Mouse (Mus musculus): ENCODE data around the gene Cfap61. TPM values are rescaled to one million over a fixed set of nuclear protein-coding genes. Genes with fewer than 3 reads are reported as not detected.

Cfap61 gene
- polyA plus RNA-seq, 1 experiment from 2014 or later, result 2.2 TPM

GRCm38 (mm10) chr2:146073300-146073699, 138.7 kb downstream of the Cfap61 start:
- no peak overlapping the region for H3K9ac ChIP-seq
- H3K36me3 ChIP-seq, result no peaks in the 10 kb centered on the region
- H3K4me3 ChIP-seq, result no peak overlapping the region
- no peak overlapping the region for H3K27ac ChIP-seq (replicated peaks)
- peaks cover 5% of the 10 kb centered on the region; the same call in 1 of the 2 replicates for H3K4me1 ChIP-seq (replicated peaks)
- H3K27me3 ChIP-seq, result no peaks in the 10 kb centered on the region
- no peaks in the 10 kb centered on the region for H3K9me3 ChIP-seq
- ATAC-seq (ENCODE audit: low read depth), result no peak
- 18% methylated on average over 6 of the region's 6 CpGs for WGBS
- H3K4me2 ChIP-seq, result no peak overlapping the region

GRCm38 (mm10) chr2:146077117-146077516, 142.5 kb downstream of the Cfap61 start:
- Histone ChIP-seq H3K36me3 (no peaks in the 10 kb centered on the region), H3K4me3 (no peak overlapping the region), H3K27ac (replicated peaks) (no peak overlapping the region), H3K9ac (no peak overlapping the region), H3K27me3 (no peaks in the 10 kb centered on the region), H3K4me1 (replicated peaks) (peaks cover 5% of the 10 kb centered on the region; the same call in 1 of the 2 replicates), H3K4me2 (no peak overlapping the region), H3K9me3 (no peaks in the 10 kb centered on the region)
- 93% methylated on average over 10 of the region's 10 CpGs for WGBS
- ATAC-seq (ENCODE audit: low read depth), result no peak

DNA sequence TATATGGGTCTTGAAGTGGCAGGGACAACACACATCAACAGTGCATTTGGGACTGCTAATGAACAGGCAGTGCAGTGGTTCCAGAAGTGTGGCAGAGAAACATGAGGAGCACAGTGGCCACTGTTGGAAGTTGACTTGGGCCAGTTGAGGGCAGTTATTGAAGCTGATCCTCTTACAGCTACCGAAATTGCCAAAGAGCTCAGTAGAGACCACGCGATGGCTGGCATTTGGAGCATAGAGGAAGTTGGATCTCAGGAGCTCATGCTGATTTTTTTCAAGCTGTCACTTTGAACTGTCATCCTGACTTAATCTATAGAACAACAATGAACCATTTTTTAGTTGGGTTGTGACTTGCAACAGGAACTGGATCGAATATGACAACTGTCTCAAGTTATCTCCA, 145.7 kb downstream of the Cfap61 start:
- no peaks in the 10 kb centered on the region for H3K27me3 ChIP-seq
- H3K9me3 ChIP-seq, result no peaks in the 10 kb centered on the region
- no peak overlapping the region for H3K9ac ChIP-seq
- no peak overlapping the region for H3K4me3 ChIP-seq
- 92% methylated on average over 4 of the region's 4 CpGs for WGBS
- H3K36me3 ChIP-seq, result no peaks in the 10 kb centered on the region
- no peak overlapping the region for H3K4me2 ChIP-seq
- no peak overlapping the region for H3K27ac ChIP-seq (replicated peaks)
- ATAC-seq (ENCODE audit: low read depth), result no peak
- H3K4me1 ChIP-seq (replicated peaks), result no peaks in the 10 kb centered on the region

DNA sequence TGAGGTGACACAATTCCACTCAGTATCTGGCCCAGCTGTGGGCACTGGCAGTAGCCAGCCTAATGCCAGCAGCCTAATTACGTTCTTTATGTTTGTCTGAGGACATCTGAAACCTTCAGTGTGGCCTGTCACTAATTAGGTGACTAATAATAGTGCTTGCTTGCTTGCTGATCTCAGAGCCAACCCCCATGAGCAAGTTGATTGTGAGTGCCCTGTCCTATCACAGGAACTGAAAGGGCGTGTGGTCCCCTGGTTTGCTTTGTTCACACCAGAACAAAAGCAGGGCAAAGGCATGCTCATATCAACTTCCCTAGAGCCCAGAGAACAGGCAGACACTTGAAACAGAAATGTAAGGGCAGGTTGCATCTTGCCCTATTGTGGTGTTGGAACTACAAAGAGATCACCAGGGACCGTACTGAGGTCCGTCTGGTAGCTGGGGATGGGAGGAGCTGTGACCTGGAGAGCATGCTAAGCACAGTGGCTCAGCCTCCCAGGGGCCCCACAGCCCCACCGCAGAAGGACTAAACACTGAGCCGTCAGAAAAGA, 148.8 kb downstream of the Cfap61 start:
- H3K9ac ChIP-seq, result no peak overlapping the region
- H3K4me2 ChIP-seq, result no peak overlapping the region
- H3K4me3 ChIP-seq, result no peak overlapping the region
- no peaks in the 10 kb centered on the region for H3K9me3 ChIP-seq
- no peaks in the 10 kb centered on the region for H3K4me1 ChIP-seq (replicated peaks)
- no peaks in the 10 kb centered on the region for H3K27me3 ChIP-seq
- no peak for ATAC-seq (ENCODE audit: low read depth)
- no peak overlapping the region for H3K27ac ChIP-seq (replicated peaks)
- H3K36me3 ChIP-seq, result no peaks in the 10 kb centered on the region
- WGBS, result 42% methylated on average over 6 of the region's 6 CpGs

- Histone ChIP-seq H3K9ac (no peak overlapping the region), H3K27ac (replicated peaks) (no peak overlapping the region), H3K9me3 (no peaks in the 10 kb centered on the region), H3K4me1 (replicated peaks) (peaks cover 7% of the 10 kb centered on the region), H3K27me3 (no peaks in the 10 kb centered on the region), H3K4me3 (no peak overlapping the region), H3K4me2 (no peak overlapping the region), H3K36me3 (no peaks in the 10 kb centered on the region)
- no peak for ATAC-seq (ENCODE audit: low read depth)
- 95% methylated on average over 1 of the region's 1 CpGs for WGBS
Measured at GRCm38 (mm10) chr2:146087411-146087810, 152.8 kb downstream of the Cfap61 start.

DNA sequence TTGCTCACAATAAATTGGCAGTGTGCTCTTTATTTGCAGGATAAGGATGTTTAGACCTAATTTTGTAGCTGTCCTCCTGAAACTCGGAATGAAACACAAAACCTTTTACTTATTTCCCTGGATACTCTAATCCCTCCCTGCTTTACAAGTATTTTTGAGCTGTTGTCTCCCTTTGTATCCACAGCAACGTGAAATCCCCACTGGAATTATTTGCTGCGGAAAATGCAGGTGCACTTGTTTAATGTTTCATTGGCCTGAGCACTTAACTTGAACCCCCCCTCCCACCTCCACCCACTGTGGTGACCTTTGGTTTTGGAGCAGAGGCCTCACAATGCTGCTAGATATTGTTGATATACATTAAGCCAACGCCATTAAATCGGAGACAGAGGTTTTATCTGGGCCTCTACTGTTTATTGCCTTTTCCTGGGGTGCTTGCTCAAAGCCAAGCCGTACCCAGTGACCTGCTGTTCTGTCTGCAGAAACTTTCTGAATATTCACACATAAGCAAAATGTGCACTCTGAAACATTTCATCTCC, 154.6 kb downstream of the Cfap61 start:
- H3K4me3 ChIP-seq, result no peak overlapping the region
- no peaks in the 10 kb centered on the region for H3K36me3 ChIP-seq
- no peak overlapping the region for H3K9ac ChIP-seq
- no peaks in the 10 kb centered on the region for H3K27me3 ChIP-seq
- H3K4me2 ChIP-seq, result no peak overlapping the region
- ATAC-seq (ENCODE audit: low read depth), result no peak
- WGBS, result 31% methylated on average over 6 of the region's 6 CpGs
- no peaks in the 10 kb centered on the region for H3K9me3 ChIP-seq
- no peak overlapping the region for H3K27ac ChIP-seq (replicated peaks)
- H3K4me1 ChIP-seq (replicated peaks), result peaks cover 7% of the 10 kb centered on the region

- no peaks in the 10 kb centered on the region for H3K4me1 ChIP-seq (replicated peaks)
- 94% methylated on average over 5 of the region's 5 CpGs for WGBS
- H3K36me3 ChIP-seq, result no peaks in the 10 kb centered on the region
- no peaks in the 10 kb centered on the region for H3K9me3 ChIP-seq
- no peaks in the 10 kb centered on the region for H3K27me3 ChIP-seq
- no peak overlapping the region for H3K4me3 ChIP-seq
- H3K4me2 ChIP-seq, result no peak overlapping the region
- no peak overlapping the region for H3K27ac ChIP-seq (replicated peaks)
- ATAC-seq (ENCODE audit: low read depth), result no peak
- no peak overlapping the region for H3K9ac ChIP-seq
Measured at GRCm38 (mm10) chr2:146097532-146097931, 162.9 kb downstream of the Cfap61 start.

DNA sequence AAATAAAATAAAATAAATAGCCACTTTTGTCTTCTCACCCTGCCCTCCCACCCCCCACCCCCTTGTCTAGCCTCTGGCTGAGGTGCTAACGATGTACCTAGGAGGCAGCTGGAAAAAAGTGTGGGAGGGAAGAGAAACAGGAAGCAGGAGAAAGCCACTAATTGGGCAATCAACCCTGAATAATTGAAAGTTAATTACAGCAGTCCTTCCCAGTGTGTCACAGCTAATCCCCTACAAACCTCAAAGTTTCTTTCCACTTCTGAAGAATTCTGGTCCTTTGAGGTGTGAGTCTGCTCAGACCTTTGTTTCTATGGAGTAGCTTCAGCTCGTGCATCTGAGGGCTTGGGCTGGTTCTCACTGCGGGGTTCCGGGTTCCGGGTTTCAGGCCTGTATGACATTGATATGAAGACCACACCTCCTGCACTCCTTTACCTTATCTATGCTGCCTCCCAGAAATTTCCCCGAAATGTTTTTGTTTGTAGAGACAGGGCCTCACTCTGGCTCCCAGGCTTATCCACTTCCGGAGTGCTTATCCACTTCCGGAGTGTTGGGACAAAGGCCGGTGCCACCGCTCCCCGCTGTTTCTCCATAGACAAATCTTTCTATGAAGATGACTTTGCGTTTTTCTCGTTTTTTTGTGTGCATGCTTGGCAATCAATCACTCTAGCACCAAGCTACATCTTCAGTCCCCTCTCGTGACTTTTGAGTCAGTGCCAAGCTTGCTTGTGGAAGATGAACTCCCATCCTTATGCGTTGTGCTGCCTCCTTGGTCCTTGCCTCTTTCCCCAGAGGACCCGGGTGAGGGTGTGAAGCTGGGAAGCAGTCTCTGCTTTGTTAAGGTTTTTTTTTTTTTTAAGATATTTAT, 164.5 kb downstream of the Cfap61 start:
- ATAC-seq (ENCODE audit: low read depth), result no peak
- Histone ChIP-seq H3K4me3 (no peak overlapping the region), H3K4me2 (no peak overlapping the region), H3K9me3 (no peaks in the 10 kb centered on the region), H3K27ac (replicated peaks) (no peak overlapping the region), H3K4me1 (replicated peaks) (no peaks in the 10 kb centered on the region), H3K27me3 (no peaks in the 10 kb centered on the region), H3K36me3 (no peaks in the 10 kb centered on the region), H3K9ac (no peak overlapping the region)
- 58% methylated on average over 16 of the region's 16 CpGs for WGBS

DNA sequence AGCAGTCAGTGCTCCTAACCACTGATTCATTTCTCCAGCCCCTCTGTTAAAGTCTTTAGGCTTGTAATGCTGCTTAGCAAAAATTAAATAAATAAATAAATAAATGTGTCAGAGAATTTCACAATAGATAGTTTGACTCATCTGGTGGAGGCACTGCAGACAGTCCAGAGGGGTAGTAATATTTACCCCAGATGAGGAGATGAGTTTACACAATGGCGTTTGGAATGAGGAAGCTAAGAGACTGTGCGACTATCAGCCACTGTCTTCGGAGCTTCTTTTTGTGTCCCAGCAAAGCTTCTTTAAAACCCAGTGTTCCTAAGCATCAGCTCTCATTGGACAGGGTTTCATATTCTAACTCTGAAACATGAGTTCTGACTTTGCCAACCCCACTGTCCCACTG, 165.3 kb downstream of the Cfap61 start:
- Histone ChIP-seq H3K9me3 (no peaks in the 10 kb centered on the region), H3K9ac (no peak overlapping the region), H3K27ac (replicated peaks) (no peak overlapping the region), H3K36me3 (no peaks in the 10 kb centered on the region), H3K4me2 (no peak overlapping the region), H3K4me1 (replicated peaks) (no peaks in the 10 kb centered on the region), H3K4me3 (no peak overlapping the region), H3K27me3 (no peaks in the 10 kb centered on the region)
- no peak for ATAC-seq (ENCODE audit: low read depth)
- WGBS, result 94% methylated on average over 3 of the region's 3 CpGs

- no peaks in the 10 kb centered on the region for H3K9me3 ChIP-seq
- no peak overlapping the region for H3K27ac ChIP-seq (replicated peaks)
- H3K4me2 ChIP-seq, result no peak overlapping the region
- WGBS, result 71% methylated on average over 10 of the region's 10 CpGs
- H3K9ac ChIP-seq, result no peak overlapping the region
- ATAC-seq (ENCODE audit: low read depth), result no peak
- no peaks in the 10 kb centered on the region for H3K4me1 ChIP-seq (replicated peaks)
- no peak overlapping the region for H3K4me3 ChIP-seq
- H3K27me3 ChIP-seq, result no peaks in the 10 kb centered on the region
- no peaks in the 10 kb centered on the region for H3K36me3 ChIP-seq
Measured at GRCm38 (mm10) chr2:146100489-146101060, 166.0 kb downstream of the Cfap61 start.

DNA sequence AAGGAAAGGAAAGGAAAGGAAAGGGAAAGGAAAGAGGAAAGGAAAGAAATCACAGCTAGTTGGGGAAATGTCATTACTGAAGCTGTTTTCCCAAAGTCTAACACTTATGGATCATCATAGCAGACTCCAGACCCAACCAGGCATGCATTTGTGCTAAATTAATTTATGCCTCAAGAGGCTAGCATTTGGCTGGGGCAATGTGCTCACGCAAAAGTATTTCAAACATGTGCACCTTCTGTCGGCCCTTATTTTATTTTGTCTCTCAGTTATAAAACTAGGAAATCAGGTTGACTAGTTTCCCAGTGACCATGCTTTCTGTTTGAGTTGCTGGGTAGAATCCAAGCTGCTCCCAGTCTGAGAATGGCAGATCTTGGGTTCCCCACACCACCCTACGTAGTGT, 168.0 kb downstream of the Cfap61 start:
- Histone ChIP-seq H3K9me3 (no peaks in the 10 kb centered on the region), H3K9ac (no peak overlapping the region), H3K36me3 (no peaks in the 10 kb centered on the region), H3K4me1 (replicated peaks) (no peaks in the 10 kb centered on the region), H3K27me3 (no peaks in the 10 kb centered on the region), H3K4me3 (no peak overlapping the region), H3K4me2 (no peak overlapping the region), H3K27ac (replicated peaks) (no peak overlapping the region)
- no peak for ATAC-seq (ENCODE audit: low read depth)
- 81% methylated on average over 3 of the region's 3 CpGs for WGBS

DNA sequence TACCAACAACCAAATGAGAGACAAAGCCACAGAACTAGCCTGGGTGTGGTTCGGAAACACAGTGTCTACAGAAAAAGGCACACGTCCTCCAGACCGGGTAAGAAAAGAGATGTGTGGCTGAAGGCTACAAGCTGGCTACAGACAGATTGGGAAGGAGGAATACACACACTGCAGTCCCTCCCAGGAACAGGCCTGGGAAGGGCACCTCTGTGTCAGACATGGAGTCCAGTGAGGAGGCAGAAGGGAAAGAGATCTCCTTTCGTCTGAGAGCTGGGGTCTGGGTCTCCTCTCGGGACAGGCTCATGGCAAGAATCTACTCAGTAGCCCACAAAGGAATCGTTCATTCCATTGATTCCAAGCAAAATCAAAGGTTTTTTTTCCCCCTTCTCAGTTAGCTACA, 170.8 kb downstream of the Cfap61 start:
- no peak for ATAC-seq (ENCODE audit: low read depth)
- Histone ChIP-seq H3K4me2 (no peak overlapping the region), H3K27me3 (no peaks in the 10 kb centered on the region), H3K9ac (no peak overlapping the region), H3K4me3 (no peak overlapping the region), H3K27ac (replicated peaks) (no peak overlapping the region), H3K4me1 (replicated peaks) (no peaks in the 10 kb centered on the region), H3K36me3 (no peaks in the 10 kb centered on the region), H3K9me3 (no peaks in the 10 kb centered on the region)
- 83% methylated on average over 6 of the region's 6 CpGs for WGBS

Measured in neural tube, embryonic 13.5 days (tissue).